Mouse (Mus musculus) cortical plate, adult 2 months (tissue): ENCODE measurements around the gene Myt1l.

Experiments used
- CTCF ChIP-seq: fragments of 200-500 bp; IDR thresholded peaks from 2 replicates; pipeline ENCODE4 v1.5.1; 2011; ENCODE audit warnings: mild to moderate bottlenecking, control low read depth, low read length; ENCODE audit not compliant: insufficient read depth; ENCODE audit errors: extremely low read depth
- POLR2A ChIP-seq: fragments of 200-500 bp; IDR thresholded peaks from 2 replicates; pipeline ENCODE4 v1.6.1; 2011; ENCODE audit warnings: mild to moderate bottlenecking, low read length, control low read depth; ENCODE audit not compliant: insufficient read depth; ENCODE audit errors: extremely low read depth

DNA sequence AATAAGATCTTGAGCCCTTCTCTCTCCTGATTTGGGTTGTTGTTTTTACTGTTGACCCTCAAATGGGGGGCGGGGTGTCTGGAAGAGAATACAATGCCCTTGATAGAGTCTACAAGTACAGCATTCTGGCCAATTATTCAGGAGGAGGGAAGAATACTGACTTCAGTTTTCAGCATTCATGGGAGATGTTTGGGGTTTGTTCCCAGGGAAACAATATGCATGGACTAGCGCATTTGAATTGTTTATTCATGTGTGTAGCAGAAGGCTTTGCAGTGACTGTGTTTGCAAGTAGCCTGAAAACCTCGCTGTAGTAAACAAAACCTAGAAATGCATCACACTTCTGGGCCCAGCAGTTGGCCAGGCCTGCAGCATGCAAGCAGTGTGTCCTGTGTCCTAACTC is 426.3 kb downstream of the Myt1l start:
- no peak for TF ChIP-seq CTCF
- no peak for TF ChIP-seq POLR2A
